Mouse (Mus musculus): ENCODE results near the gene Spag7.

Gene Spag7

DNA sequence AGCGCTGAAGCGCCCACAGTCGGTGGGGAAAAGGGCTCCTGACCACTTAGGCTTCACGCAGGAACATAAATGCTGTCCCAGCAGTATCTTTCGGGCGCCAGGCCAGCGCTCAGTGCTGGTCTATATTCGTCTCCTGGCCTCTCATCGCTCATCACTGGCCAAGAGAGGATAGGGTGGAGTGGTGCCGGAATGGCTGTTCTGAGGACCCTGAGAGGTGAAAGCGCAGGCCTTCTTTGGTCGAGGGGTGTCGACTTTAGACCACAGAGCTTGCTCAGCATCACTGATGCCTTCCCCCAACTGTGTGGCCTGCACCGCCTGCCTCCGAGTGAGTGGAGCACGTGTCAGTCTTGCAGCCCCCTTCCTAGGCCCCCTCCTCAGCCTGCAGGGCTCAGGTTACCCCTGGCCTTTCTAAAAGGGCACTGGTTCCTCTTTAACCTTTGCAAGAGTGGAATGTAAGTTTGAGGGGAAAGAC lies 12.7 kb downstream of the Spag7 start:
- in situ Hi-C loops (cut with MseI, MboI) = no loop called here

DNA sequence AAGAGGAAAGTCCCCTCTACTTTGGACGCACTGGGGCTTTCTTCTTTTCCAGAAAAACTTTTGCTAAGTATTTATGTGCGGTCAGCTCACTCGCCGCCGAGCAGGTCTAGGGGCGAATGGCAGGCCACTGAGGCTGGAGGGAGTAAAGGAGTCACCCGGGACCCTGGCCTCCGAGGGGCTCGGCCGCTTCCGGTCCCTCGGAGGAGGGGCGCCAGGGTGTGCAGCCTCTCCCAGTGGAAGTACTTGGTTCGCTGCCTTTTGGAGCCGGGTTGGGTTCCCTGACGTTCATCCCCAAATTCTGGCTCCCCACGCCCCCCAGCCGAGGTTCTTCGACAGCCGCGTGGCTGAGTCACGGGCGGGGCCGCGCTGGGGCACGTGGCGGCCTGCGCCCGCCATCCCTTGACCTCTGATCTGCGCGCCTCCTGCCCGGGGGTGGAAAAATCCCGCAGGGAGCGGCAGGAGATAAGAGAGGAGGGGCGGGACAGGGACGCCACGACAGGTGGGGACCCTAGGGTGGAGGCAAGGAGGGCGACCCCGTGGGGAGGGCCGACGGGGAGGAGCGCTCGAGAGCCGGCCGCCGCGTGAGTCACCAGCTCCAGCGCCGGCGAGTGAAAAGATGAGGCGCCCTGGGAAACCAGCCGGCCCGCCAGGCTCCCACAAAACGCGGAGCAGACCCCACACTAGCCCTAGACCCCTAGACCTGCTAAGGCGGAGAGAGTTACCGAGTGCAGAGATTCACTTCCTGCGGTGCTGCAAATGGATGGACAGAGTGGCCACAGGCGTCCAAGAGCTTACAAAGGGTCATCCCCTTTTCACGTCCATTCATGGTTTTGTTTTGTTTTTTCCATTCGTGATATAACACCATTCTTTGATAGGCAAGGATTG lies 13.4 kb downstream of the Spag7 start:
- in situ Hi-C loops (cut with MseI, MboI) = no loop called here

DNA sequence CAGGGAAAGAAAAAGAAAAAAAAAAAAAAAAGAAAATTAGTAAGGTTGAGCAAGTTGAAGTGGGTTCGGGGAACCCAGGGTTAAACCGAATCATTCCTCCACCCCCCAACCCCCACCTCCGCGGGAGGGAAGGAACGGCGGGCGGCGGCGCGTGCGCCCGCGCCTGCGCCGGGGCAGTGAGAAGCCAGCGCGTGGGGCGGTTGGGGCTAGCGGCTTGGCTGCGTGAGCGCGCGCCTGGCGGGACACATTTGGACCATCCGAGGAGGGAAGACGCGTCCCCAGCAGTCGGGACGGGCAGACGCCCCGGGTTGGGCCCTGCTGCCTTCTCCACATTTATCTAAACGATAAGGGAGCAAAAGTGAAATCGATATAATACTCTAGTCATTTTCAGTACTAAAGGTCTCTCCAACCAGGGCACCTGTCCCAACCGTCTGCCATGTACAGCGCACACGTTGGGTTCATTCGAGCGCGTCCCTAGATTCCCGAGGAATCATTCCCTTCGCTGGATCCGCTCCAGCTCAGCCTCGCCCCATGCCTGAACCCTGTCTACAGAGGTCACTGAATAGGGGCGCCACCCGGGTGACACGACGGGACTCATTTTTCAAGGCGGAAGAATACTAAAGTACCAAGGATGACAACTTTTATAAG lies 14.2 kb downstream of the Spag7 start:
- in situ Hi-C loops (cut with MseI, MboI) = no loop called here

DNA sequence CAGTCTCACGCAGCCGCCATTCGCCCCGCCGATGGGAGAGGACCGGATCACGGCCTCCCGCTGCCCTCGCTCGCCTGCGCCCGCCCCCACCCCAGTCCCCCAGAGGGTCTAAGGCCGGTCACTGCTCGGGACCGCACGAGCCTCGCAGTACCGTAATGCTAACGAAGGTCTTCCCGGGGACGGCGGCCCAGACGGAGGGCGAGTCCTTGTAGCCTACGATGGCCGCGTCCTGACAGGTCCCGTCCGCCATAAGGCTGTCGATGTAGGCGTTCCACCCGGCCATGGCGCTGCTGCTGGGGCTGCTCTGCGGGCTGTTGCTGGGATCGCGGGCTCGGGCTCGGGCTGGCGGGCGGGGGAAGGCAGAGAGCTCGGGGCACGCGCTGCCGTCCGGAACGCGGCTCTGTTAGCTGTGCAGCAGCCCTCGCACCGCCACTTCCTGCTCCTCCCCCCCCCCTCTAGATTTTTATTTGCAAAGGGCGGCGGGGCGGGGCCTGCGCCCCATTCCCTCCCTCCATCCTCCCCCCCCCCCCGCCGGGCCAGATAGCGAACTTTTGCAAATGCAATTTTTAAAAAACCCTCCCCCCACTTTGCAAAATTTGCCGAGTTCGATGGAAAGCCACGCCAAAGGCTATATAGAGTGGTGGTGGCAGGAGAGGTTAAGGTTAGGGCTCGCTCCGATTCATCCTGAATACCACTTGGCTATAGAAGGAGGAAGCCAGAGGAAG lies 14.9 kb downstream of the Spag7 start, which contains the start of gene Pfn1:
TSS of gene Pfn1 (minus strand) at position 447 of the 725 bp plus-strand sequence.
- in situ Hi-C loops (cut with MseI, MboI) = no loop called here

DNA sequence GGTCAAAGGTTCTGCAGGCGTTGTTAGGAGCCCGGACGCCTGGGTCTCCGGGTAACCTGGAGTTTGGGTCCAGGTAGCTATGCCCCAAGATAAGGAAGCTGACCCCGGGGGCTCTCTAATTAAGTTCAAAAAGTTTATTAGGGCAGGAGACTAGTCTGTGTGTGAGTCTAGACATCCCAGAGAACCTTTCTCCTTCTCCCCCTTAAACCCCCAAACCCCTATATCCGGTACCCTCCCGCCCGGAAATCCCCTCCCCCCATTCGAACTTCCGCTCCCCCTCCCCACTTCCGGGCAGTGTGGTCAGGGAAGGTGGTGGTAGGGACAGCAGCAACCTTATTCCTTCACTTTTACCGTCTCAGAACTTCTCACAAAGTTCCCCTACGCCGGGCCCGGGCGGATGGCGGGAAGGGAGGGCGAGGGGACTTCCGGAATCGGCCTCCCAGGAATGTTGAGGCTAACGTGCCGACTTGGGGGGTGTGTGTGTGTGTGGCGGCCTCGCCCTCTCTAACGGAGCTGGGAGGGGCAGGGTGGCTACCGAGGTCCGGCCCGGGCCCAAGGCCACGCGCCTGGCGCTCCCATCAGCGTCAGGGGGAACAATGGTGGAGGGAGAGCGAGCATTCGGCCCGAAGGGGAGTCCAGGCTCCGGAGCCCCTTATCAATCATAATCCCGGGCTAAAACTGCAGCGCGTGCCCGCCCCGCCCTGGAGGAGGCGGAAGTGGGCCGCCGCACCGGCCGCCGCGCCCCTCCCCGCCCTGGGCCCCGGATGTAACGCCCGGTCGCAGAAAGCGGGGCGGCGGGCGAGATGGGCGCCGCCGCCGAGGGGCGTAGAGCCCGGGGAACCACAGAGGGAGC lies 15.6 kb downstream of the Spag7 start:
- in situ Hi-C loops (cut with MseI, MboI) = no loop called here

DNA sequence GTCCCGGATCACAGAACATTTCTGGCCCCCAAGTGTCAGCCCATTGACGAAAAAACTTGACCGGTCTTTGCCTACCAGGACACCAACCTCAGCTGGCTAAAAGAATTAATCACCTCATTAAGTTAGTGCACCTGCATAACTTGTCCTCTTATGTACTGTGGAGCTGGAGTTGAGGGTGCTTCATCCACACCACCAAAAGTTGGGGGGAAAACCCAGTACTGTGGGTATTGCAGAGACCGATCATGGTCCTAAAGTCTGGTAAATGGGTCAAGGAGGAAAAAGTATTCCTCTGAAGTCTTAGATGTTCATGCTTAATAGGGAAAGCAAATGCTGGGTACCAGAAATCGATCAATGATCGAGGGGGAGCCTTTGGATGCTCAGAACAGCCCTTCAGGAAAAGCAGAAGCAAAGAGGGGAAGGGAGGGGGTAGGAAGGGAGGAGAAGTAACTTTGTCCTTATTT lies 16.3 kb downstream of the Spag7 start:
- in situ Hi-C loops (cut with MseI, MboI) = no loop called here

DNA sequence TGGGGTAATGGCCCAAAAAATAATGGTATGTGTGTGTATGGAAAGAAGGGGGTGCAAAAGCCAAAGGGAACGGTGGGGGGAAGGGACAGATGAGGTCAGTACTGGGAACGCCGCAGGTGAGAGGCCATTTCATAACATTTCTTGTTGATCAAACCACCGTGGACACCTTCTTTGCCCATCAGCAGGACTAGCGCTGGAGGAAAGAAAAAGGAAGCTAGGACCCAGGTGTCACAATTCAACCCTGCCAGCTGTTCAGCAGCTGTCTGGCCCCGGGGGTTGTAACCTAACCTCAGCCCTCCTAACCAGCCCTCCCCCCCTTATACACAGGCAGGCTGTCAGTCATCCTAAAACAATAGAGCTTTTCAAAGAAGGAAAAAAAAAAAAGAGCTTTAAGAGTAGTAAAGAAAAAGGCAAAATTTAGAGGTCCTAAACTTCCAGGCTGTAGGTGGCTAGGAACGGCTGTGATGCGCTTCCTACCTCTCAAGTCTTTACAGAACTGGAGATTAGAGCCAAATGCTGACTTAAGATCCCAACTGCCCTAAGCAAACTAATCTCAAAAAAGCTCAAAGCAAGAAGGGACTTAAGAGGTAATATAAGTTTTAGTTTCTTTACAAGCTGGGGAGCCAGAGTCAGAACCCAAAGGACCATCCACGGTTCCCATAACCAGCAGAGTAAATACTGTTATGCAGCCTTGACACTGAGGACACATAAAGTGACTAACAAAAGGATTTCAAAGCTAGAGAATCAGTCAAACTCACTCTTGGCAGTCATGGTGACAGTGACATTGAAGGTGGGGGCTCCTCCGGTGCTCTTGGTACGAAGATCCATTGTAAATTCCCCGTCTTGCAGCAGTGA lies 17.0 kb downstream of the Spag7 start:
- in situ Hi-C loops (cut with MseI, MboI) = no loop called here

DNA sequence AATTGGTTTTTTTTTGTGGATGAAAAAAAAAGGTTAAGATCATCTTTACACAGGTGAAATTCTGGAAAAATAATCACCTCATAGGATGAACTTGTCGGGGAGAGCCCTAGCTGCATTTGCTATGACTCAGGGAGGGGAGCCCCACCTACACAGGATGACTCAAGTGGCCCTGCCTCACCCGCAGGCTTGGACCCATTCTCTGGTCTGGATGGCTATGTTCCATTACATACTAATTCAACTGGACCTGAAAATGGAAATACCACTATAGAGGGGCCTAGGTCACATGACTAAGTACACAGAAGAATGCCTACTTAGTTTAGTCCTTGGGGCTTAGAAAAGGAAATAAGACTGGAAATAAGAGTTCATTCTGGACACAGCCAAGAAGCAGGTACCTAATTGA lies 17.8 kb downstream of the Spag7 start:
- in situ Hi-C loops (cut with MseI, MboI) = no loop called here

DNA sequence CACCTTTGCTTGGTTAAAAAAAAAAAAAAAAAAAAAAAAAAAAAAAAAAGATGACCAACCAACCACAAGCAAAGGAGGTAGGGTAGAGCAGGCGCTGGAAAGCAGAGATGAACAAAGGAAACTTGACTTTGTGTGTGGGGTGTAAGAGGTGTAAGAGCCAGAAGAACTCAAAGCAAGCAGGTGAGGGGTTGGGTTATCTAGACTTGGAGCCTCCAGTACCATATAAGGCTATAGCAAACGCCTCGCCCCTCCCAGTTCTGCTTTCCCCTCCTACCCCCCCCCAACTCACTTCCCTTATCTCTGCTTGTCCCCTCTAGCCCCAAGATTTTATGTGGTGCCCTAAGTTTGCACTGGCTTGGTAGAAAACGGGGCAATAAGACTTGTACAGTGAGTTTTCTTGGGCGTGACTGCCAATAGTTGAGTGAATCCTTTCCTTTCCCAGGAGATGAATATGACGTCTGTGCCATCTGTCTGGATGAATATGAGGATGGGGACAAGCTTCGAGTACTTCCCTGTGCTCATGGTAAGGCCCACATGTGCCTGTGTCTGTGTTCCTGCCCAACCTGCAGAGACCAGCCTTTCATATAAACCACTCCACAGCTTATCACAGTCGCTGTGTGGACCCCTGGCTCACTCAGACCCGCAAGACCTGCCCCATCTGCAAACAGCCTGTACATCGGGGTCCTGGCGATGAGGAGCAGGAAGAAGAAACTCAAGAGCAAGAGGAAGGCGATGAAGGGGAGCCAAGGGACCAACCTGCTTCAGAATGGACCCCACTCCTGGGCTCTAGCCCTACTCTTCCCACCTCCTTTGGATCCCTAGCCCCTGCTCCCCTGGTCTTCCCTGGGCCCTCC lies 18.7 kb downstream of the Spag7 start:
- in situ Hi-C loops (cut with MseI, MboI) = no loop called here

DNA sequence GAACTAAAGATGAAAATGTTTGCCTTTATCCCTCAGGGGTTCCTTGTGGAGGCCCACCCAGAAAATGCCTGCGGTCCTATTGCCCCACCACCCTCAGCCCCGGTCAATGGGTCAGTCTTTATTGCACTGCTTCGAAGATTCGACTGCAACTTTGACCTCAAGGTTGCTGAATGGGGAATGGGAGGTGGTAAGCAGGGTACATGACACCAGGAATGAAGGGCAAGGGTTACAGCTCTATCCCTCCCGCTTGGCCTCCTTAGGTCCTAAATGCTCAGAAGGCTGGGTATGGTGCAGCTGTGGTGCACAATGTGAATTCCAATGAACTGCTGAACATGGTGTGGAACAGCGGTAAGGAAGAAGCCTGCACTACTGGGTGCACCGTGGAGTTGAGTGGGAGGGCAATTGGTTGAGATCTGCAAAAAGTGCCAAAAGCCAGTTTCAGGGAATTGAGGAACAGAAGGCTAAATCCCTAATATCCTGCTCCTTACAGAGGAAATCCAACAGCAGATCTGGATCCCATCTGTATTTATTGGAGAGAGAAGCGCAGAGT lies 20.0 kb downstream of the Spag7 start:
- in situ Hi-C loops (cut with MseI, MboI) = no loop called here

DNA sequence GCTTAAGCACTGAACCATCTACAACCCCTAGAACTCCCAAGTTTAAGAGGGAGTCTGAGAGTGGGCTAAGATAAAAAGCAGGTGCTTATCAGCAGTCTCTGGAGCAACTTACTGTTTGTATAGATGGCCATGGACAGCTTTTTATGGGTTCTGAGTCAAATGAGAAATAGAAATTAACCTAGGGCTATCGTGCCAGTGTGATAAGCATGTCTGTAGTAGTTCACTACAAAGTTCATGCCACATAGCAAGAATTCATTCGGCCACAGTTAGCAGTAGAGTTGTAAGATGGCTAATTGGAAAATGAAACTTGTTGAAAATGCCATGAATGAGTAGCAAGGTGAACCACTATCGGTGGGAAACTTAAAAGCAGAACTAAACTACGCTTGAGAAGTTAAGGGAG lies 20.7 kb downstream of the Spag7 start:
- in situ Hi-C loops (cut with MseI, MboI) = no loop called here

DNA sequence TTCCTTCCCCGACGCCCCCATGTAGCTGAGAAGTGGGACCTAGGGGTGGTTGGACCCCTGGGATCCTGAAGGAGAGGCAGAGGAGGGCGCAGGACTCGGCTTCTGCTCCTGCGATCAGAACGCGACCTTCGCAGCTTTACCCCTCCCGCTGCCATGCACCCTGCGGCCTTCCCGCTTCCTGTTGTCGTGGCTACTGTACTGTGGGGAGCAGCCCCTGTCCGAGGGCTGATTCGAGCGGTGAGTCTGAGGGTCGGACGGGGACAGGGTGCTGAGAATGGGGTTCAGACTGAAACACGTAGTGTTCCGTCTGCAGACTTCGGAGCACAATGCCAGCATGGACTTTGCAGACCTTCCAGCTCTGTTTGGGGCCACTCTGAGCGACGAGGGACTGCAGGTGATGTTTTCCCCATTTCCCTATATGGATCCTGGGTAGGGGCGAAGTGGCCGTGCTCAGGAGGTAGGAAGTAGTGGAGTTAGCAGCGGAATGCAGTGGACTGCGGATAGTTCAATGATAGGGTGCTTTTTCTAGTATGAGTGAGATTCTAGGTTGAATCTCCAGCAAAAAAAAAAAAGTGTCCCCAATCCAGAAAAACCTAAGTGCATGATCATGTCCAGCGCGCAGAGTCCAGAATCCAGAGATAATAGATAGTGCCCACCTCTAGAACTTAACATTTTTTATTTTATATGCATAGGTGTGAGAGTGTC lies 21.3 kb downstream of the Spag7 start:
- in situ Hi-C loops (cut with MseI, MboI) = no loop called here

DNA sequence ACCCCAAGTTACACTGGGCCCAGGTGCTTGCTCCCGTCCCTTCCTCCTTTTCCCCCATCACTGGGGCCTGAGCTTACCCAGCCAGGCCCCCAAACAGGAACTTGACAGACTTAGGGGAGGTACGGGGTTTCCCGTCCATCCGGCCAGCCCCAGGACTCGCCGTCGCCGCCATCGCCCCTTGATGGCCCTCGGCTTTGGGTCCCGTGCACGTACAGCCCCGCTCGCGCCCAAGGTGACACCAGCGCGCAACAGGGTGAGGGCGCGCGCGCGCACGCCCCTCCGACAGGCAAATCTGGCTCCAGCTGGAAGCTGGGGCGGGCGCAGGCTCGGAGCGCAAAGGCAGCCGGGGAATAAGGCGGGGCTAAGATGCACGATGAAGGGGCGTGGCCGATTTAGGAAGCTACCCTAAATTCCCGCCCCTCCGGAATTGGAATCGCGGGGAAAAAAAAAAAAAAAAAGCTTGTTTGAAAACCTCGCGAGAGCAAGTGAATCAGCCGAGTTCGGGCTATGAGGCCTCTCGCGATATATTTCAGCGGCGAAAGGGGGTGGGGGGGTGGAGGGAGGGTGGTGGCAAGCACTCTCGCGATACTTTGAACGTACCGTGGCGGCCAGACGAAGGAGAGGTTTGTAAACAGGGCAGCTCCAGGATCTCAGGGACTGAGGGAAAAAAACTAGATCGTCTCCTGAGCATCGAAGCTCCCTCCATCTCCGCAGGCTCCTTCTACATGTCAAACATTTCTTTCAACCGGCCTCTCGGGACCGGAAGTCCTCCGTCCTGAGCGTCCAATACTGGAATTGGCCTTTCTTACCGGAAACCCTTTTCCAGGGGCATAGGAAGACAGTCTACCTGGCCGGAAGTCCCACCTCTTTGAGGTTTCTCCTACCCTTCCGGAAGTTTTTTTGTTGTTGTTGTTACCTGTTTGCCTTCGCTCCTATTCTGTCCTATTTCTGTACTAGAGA lies 22.2 kb downstream of the Spag7 start, which contains the start of the genes Rnf167 and Slc25a11:
TSS of gene Rnf167 (plus strand) at position 545 of the 960 bp plus-strand sequence.
TSS of gene Slc25a11 (minus strand) at position 789 of the 960 bp plus-strand sequence.
- in situ Hi-C loops (cut with MseI, MboI) = no loop called here

DNA sequence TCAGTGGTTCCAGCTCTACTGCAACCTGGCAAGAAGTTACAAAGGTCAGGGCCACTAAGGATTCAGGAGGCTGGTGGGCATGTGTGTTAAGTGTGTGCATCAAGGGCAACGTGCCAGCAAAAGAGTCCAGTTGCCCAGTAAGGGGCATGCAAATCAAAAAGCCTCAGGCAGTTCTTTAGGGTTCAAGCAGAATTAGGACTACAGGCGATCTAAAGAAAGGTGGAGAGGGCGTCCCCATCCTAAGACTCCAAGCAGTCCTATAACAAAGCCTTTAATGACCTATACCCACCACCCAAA lies 23.0 kb downstream of the Spag7 start:
- in situ Hi-C loops (cut with MseI, MboI) = no loop called here

DNA sequence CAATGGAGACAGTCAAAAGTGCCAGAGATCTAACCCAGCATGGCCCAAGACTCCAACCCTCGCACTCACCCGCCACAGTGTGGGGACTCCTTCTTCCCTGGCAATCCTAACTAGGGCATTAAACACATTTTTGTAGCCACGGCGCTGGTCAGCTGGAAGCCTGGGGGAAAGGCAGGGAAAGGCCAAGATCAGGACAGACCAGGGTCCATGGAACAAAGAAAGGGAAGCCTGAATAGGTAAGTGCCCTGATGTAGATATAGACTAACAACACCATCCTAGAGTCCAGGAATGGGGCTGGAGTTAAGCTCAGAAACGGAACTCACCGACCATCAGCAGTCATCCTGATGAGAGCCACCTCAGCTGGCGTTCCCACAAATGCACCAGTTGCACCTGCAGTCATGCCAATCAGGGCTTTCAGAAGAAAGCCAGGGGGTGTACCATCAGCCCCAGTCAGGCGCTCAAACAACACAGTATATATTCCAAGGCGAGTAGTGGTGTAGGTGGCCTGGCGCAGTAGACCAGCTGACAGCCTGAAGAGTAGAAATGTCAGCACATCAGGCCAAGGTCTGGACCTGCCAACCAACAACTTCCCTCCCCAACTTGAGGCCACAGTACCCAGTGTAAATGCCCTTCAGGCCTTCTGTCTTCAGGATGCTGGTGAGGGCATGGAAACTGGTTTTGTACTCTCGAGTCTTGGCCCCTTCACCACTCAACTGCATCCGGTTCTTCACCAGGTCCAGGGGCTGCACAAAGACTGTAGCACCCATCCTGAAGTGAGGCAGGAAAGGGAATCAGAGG lies 23.6 kb downstream of the Spag7 start:
- in situ Hi-C loops (cut with MseI, MboI) = no loop called here

DNA sequence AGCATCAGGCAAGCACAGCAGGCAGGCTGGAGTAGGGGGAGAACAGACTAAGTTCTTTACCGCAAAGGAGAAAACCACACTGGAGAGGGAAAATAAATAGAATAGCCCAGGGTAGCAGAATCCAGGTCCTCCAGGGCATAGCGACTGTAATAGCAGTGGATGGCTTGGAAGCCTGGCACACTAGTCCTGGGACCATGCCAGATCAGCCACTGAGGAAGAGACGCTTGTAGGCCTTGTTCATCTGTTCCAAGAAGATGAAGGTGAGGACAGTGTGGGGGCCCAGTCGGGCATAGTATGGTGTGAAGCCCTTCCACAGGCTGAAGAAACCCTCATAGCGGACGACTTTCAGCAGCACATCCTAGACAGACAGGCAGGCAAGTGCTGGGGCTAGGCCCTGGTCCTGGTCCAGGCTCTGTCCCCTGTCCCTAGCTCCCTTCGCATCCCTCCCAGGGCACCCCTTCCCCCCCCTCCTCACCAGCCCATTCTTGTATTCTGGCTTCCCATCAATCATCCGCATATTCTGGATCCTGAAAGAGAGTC lies 24.6 kb downstream of the Spag7 start:
- in situ Hi-C loops (cut with MseI, MboI) = no loop called here

Measured in mouse trophoblast stem cell (cell line).